Mouse (Mus musculus): ENCODE data around the gene Polr1e. TPM values are rescaled to one million over a fixed set of nuclear protein-coding genes. Genes with fewer than 3 reads are reported as not detected.
"Not testable (repeated sequence)": the region's sequence is repeated elsewhere in the genome, so short reads cannot be mapped to it uniquely, and the experiment has no call there.

The Polr1e gene
- 10 to 100 TPM in 1 of 2 experiments, 1 to 10 TPM in 1; 9.1 to 10.5 TPM for total RNA-seq (2021)

DNA sequence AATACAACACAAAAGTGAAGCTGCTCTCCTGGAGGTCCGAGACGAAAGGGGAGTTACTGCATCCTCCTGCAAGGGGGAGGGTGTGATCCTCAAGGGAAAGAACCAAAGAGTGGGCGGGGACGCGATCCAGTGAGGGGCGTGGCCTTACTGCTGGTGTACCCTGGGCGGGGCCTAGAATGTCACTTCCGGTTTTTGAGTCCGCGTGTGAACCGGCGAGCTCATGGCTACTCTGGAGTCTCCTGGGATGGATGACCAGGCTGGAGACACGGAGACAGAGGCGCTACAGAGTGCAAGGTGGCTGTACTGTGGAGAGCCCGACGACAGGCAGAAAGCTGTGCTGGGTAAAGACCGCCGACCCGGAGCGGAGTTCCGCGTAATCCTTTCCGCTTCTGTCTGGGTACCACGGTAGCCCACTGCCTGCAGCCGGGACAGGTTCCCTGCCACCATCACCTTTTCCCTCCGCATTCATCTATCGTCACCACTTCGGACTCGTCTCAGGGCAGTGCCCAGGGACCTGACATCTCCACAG, at the start of gene Polr1e:
Polr1e (plus strand) TSS at position 132 of the 529 bp plus-strand sequence.
- peak; percentile 56 to 70 for DNase-seq (ENCODE audit: extremely low spot score in 1 of 2, low spot score in 1 of 2)

DNA sequence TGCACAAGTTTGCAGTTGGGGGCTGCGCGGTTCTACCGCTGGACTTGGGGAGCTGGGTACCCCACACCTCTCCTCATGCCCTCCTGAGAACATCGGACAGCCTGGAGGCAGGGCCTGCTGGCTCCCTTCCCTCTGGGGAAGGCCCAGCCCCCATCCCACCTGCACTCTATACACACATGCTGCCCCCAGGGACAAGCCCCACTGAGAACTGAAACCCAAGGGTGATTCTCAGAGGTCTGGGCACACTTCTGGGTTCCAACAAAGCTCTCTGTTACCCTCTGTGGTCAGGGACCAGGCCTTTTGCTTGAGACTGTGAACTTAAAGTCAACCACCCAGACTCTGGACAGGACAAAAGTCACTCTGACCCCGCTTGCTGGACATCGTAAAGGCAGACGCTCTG, 48.3 kb upstream of the Polr1e start:
- DNase-seq (ENCODE audit: extremely low spot score in 1 of 2, low spot score in 1 of 2): no peak

DNA sequence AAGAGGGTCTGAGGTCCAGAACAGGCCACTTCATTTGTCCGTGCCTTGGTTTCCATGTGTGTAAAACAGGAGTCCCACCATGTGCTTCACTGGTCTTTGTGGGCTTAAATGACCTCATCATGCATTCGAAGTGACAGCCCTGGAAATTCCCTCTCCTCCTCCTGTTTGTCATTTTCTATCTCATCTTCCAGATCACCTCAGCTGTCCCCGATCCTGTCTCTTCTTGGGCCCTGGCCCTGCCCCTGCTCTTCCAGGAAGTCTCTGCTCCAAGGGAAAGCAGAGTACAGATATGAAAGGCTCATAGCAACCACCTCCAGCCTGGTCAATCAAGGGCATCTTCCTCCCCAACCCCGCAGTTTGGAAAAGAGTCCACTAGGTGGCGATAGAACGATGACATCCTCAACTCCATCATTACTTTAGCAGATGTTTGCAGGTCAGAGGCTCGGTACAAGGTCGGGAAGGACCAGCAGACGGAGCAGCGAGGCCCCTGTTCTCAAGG, 47.7 kb upstream of the Polr1e start:
- DNase-seq (ENCODE audit: extremely low spot score in 1 of 2, low spot score in 1 of 2): peak in 1 of 2 experiments; percentile 59

DNA sequence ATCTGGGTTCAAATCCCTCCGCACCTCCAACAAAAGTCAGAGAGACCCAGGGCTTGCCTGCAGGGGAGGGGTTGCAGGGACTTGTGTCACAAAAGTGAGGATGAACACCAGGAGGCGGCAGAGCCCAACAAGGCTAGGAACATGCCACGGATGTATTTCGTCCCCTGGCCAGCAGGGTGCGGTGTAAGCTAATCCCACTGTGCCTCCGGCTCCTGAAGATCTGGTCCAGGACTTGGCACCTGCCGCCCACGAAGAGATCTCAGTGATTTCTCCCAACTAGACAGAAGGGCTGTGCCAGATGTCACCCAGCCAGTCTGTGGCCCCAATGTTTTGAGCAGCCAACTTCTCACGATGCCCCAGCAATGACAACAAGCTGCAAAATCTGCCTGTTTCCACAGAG, 44.9 kb upstream of the Polr1e start:
- DNase-seq (ENCODE audit: extremely low spot score in 1 of 2, low spot score in 1 of 2): peak; percentile 81 to 96

DNA sequence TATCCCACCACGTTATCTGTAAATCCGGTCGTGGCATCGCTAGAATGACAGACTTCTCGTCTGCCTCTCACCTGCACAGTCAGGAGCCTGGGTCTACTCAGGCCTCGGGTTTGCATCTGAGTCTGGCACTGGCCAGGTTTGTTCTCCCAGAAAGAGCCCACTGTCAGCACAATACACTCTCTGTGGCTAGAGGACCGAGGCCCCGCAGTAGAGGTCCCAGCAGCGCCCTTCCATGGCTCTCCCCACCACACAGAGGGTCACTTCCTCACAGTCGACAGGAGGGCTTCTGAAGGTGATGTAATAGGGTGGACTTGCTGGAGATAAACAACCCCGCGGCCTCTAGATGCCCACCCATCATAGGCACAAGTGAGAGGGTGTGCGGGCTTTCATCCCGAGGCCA, 44.5 kb upstream of the Polr1e start:
- DNase-seq (ENCODE audit: extremely low spot score in 1 of 2, low spot score in 1 of 2): no peak

DNA sequence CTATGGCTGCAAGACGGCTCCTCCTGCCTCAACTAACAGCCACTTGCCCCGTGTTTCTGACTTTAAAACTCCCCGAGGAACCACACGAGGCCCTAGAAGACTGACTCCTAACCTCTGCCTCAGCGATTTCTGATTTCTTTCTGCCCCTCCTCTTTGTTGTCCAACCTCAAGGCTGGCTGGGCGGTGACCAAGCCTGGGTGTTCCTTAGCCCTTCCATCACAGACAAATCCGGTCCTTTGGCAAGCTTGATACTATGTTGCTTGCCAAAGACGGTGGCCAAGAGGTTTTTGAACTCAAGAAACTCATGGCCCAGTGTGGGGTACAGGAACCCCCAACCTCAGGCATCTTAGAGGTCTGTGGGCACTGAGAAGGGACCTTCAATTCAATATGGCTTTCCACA, 44.1 kb upstream of the Polr1e start:
- DNase-seq (ENCODE audit: extremely low spot score in 1 of 2, low spot score in 1 of 2): no peak

DNA sequence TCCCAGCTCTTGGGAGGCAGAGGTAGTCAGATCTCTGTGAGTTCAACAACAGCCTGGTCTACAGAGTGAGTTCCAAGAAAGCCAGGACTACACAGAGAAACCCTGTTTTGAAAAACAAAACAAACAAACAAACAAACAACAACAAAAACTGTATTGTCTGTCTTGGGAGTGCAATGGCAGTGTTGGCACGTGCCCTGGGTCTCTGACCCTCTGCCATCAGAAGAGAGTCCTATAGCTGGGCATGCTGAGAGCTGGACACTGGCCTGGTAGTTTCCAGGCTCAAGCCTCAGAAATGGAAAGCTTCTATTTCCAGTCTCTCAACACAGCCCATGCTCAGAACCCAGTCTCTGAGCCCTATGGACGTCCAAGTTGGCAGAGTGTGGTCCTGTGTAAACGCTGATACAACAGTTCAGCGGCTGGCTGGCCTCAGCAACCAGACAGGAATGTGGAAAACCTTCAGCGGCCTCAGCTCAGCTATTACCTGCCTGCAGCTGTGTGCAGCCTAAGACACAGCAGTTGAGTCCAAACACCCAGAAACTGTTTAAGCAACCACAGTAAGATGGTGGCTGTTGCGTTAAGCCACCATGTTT, 42.3 kb upstream of the Polr1e start:
- no peak for DNase-seq (ENCODE audit: extremely low spot score in 1 of 2, low spot score in 1 of 2)

DNA sequence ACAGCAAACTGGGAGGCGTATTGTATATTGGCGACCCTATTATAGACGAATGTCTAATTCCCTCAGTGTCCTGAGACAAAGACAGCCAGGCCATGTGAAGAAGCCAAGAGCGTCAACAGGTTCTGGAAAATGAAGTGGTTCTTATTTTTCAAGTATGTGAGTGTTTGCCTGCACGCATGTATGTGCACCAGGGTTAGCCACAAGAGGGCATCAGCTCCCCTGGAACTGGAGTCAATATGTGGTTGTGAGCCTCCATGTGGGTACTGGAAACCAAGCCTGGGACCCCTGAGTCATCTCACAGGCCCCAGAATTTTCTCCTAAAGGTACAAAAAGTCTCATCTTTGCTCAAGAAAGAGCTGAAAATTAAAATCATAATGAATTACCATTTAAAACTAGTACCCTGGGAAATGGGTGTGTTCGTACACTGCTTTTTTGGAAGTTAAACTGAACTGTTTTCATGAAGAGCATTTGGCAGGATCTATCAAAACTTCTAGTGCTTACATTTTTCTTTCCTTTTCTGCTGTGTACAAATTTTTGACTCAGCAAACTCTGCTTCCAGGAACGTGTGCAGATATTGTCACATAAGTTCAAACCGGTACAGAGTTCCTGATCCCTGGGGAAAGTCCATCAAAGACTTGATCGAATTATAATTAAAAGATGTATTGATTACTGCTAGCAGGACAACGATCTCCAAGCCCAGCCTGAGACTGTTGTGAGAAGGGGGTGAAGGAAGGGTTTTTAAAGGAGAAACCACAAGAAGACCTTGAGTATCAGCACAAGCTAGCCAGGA, 41.3 kb upstream of the Polr1e start:
- no peak for DNase-seq (ENCODE audit: extremely low spot score in 1 of 2, low spot score in 1 of 2)

DNA sequence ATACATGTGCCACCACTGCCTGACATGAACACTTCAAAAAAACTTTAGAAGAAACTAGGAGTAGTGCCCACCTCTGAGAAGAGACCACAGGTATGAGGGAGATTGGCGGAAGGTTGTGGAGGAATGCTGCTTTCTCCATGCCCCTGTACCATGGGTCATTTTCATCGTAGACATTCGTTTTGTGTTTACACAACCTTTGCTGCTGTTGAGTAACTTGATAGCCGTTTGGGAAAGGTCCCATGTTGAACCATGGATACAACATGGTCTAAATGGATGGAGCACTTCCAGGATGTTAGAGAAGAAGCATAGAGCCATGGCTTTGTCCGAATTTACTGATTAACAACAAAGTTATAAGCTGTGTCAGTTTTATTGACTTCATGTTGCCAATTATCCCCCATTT, 40.2 kb upstream of the Polr1e start:
- DNase-seq (ENCODE audit: extremely low spot score in 1 of 2, low spot score in 1 of 2): no peak

DNA sequence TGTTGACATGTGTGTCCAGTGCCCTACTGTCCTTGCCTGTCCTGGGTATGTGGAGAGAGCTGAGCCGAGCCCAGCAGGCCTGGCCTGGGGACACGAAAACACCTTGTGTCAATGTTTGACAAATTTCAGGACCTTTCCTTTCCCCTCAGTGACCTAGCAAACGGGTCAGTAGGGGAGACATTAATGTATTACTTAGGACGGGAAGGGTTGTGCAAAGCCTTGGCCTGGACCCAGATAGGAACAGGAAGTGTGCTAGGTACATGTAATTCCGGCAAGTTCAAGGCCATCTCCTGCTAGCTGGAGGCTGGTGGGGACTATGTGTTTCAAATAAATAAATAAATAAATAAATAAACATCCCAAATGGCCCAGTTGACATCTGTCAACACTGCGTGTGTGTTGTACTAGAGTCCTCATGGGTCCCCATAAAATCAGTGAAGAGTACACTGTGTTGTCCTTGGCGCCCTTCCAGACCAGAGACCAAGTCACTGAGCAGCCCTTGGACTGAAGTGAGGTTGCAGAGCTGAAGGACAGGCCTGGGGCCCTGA, 38.5 kb upstream of the Polr1e start:
- no peak for DNase-seq (ENCODE audit: extremely low spot score in 1 of 2, low spot score in 1 of 2)

DNA sequence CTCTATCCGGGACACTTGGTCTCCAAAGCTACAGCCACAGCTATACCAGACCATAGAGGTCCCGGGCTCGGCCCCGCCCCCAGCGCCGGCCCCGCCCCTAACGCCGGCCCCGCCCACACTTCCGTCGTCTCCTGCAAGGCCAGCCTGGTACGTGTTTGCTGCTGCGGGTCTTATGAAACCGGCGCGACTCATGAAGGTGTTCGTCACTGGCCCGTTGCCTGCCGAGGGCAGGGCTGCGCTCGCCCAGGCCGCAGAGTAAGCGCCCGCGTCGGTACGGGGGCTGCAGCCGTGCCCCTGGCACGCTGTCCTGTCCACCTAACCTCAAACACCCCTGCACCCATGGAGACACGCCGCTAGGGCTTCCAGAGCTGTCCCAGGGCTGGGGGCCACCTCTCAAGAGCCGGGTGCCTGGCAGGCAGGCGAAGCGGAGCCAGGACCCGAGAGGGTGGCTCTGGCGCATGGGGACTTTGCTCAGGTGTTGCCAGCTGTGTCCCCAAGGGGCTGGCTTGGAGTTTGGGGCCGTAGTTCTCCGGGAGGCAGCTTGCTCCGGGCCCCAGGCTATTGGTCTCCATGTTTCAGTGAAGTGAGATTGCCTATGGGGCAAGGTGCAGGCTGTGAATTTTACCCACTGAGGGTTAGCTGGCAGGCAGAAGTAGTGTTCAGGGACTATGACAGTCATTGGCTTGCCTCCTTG, 37.0 kb upstream of the Polr1e start, which contains the start of gene Grhpr:
Grhpr (plus strand) TSS at position 116 of the 694 bp plus-strand sequence.
- peak; percentile 58 to 60 for DNase-seq (ENCODE audit: extremely low spot score in 1 of 2, low spot score in 1 of 2)

DNA sequence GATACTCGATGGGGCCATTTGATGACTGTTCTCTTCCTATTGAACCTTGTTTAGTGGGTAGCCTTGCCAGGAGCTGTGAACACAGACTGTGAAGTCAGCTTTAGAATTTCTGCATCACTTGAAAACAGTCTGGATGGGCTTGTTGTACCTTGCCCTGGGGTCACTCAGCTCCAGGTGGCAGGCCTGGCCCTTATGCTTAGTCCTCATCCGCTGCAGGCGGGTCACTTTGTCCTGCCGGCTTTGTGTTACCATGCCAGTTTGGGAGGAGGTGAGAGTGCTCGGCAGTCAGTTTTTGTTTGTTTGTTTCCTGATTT, 36.5 kb upstream of the Polr1e start:
- no peak for DNase-seq (ENCODE audit: extremely low spot score in 1 of 2, low spot score in 1 of 2)

DNA sequence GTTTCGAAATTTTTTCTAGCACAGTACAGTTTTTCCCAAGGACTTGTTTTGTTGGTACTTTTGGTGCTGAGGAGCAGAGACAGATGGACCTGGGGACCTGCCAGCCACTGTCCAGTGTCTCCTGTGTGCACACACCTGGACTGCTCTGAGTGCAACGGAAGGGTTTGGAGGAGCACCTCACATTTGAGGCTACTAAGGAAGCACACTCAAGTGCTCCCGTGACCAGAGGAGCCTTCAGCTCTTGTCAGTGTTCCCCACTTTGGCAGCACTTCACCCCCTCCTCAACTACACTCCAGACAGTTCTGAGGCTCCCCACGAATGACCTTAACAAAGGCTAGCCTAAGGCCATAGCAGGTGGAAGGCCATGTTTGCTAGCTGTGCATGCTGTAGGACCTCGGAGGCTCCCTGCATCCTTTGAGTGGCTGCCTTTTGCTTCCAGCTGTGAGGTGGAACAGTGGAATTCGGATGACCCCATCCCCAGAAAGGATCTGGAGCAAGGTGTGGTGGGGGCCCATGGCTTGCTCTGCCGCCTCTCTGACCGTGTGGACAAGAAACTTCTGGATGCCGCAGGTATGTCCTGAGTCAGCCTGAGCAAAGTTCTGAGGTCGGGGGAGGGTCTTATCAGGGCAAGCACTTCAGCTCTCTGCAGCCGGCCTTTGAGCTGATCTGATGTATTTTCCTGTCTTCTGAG, 35.8 kb upstream of the Polr1e start:
- no peak for DNase-seq (ENCODE audit: extremely low spot score in 1 of 2, low spot score in 1 of 2)

DNA sequence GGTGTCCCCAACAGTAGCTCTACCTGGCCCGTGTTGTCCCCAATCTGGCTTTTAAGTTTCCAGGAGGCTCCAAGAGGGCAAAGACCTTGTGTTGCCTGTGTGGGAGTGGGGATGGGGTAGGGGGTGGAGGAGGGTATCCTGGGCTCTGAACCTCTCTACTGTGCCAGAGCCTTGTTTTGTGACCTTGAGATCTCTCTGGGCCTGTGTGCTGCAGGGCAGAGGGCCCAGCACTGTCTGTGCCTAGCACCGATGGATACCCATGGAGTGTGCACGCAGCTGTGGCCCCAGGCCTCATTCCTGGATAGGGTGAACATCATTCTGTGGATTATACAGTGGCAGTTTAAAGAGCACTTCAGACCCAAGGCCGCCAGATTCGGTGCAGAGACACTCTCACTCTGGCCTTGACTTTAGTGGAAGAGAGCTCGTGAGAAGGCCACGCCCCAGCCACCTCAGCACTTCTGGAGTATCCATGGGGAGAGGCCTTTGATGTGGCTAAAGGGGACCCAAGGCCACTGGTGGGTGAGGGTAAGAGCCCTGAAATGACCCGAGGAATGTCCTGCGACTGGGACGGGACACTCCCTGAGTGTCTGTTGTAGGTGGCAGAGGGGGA, 35.1 kb upstream of the Polr1e start:
- DNase-seq (ENCODE audit: extremely low spot score in 1 of 2, low spot score in 1 of 2): no peak

DNA sequence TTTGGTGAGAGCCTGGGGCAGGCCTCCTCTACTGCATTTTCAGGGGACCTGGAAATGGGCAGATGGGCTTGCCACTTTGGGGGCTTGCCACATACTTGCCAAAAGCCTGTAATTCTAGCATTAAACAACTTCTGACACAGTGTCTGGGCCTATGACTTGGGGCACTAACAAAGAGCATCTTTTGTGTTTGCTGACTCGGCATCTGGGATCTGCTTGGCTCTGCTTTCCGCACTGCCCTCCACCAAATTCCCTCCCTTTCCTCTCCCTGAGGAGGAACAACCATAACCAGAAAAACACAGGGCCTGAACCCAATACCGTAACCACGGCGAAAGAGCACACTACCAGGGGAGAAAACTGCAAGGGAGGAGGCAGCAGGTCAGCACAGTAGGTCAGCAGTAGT, 27.8 kb upstream of the Polr1e start:
- DNase-seq (ENCODE audit: extremely low spot score in 1 of 2, low spot score in 1 of 2): no peak

DNA sequence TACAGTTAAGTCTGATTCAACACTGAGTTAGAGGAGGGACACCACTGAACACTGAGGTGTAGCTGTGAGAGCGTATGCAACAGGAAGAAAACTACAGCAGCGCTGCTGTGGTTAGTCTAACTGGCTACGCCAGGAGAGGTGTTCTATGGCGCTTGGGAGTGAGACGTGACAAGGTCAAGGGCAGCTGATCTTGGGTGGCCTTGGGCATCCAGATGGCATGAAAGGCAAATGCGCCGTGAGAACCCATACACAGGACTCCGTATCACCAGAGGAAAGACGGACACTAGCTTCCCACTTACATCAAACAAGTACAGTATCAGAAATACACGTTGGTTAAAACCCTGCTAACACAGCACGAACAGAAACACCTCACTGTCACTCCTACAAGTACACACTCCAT, 26.1 kb upstream of the Polr1e start:
- DNase-seq (ENCODE audit: extremely low spot score in 1 of 2, low spot score in 1 of 2): not testable (repeated sequence)

DNA sequence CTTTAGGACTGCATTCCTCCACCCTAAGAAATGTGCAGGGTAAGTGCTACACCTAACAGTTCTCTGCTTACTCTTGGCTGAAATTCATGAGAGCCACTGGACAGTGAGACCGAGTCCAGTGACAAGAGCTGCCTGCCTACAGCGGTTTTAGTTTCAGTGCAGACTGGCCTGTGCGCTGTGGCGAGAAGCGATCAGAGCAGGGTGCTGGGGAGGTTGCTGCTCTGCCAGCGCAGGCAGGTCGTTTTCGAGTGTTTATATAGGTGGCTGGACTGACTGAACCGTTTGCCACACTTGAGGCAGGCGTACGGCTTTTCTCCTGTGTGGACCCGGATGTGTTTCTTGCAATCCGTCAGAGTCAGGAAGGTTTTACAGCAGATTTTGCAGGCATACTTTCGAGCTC, 25.2 kb upstream of the Polr1e start:
- DNase-seq (ENCODE audit: extremely low spot score in 1 of 2, low spot score in 1 of 2): not testable (repeated sequence)

DNA sequence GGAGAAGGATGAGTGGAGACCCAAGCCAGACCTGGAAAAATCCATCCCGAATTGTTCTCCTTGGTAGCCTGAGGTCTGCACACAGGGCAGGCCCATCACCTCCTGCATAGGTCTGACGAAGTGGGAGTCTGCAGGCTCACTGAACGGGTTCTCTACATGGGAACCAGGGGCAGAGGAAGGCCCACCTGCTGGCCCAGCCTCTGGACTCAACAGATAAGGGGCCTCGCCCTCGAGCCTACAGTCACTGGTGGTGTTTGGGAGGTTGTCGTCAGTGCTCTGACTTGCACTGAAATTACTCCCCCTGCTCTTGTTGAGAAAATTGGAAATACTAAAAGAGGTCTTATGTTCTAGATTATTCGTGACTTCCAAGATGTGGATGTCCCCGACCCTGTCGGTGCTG, 24.5 kb upstream of the Polr1e start:
- DNase-seq (ENCODE audit: extremely low spot score in 1 of 2, low spot score in 1 of 2): no peak

DNA sequence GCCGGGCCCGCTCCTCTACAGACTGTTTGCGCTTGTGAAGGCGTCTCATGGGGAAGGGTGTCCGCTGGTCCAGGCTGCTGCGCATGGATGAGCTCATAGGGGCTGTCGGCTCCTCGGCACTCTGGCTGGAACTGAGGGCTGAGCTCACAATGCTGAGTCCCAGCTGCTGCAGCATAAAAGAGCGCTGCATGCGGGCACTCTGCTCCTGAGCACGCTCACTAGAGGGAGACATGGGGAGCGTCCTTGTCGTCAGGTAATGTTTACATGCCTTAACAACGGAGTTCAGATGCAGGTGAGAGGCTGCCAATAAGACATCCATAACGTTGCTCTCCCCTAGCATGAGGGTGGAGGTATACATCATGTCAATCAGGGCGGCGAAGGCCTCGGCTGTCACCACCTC, 23.6 kb upstream of the Polr1e start:
- no peak for DNase-seq (ENCODE audit: extremely low spot score in 1 of 2, low spot score in 1 of 2)

DNA sequence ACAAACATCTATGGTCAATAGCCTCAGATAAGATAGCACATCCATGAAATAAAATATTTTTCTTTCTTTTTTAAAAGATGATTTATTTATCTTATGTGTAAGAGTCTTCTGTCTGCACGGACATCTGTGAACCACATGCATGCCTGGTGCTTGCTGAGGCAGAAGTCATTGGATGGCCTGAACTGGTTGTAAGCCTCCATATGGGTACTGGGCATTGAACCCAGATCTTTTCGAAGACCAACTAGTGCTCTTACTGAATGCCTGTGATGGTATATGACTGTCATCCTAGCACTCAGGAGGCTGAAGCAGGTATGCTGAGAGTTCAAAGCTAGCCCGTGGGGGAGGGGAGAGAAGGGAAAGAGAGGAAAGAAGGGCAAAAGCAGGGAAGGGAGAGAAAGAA, 20.3 kb upstream of the Polr1e start:
- no peak for DNase-seq (ENCODE audit: extremely low spot score in 1 of 2, low spot score in 1 of 2)
